Mouse (Mus musculus) megakaryocyte, embryonic 14.5 days (primary cell): ENCODE measurements around the gene Cwc22.

Source experiments
- FLI1 ChIP-seq: IDR thresholded peaks from 2 replicates; pipeline ENCODE4 v1.6.1; 2012; ENCODE audit warnings: low read length, inconsistent platforms, mixed read lengths
- GATA1 ChIP-seq: IDR thresholded peaks from 3 replicates; pipeline ENCODE4 v1.6.1; 2012; ENCODE audit warnings: mixed read lengths, low read length, inconsistent platforms, borderline replicate concordance

- peak; percentile 42; the same call in 1 of the 2 replicates for TF ChIP-seq FLI1
- no peak for TF ChIP-seq GATA1
These were observed 48.2 kb downstream of the Cwc22 start for GRCm38 (mm10) chr2:77897988-77898387.
